ENCODE assay signal across 8 mouse cellular contexts in the genomic region with DNA sequence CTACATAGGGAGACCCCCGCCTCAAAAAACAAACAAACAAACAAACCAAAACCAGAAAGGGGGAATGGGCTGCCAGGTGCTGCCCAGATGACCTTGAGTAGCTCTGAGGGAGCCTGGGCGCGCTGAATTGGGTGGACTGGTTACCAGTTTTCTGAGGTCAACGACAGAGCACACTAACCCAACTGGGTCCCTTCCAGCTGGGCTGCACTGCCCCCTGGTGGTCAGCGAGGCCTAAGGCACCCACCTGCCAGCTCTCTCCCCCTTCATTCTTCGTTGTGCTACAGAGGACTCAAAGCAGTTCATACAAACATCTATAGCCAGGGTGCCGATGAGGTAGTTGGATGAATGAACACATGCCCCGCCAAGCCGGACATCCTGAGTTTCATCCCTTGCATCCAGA. TPM values are rescaled to one million over a fixed set of nuclear protein-coding genes. Genes with fewer than 3 reads are reported as not detected.
A peak's percentile ranks its signal among the peaks of the same experiment; 100 is the strongest.
DNase-seq lines count a peak whose midpoint lies in the region; ATAC-seq and TF ChIP-seq lines count a peak whose summit lies in the region.

No protein-coding gene starts in this region.

- no peaks in the 10 kb centered on the region for H3K36me3 ChIP-seq in kidney, embryonic 14.5 days (ENCODE audit: control insufficient read depth, insufficient read depth, low read length)

- TF ChIP-seq CTCF in gastrocnemius, adult 2 months (IDR thresholded peaks at IDR 0.05) = peak; percentile 90
- TF ChIP-seq CTCF in lung, adult 2 months (IDR thresholded peaks at IDR 0.05; ENCODE audit: insufficient read depth, low read length) = peak; percentile 92

- WGBS in kidney, embryonic 14.5 days = 31% methylated on average over 9 of the region's 9 CpGs
- 18% methylated on average over 9 of the region's 9 CpGs for WGBS in lung, adult 2 months

- no peak overlapping the region for H3K4me2 ChIP-seq in kidney, embryonic 14.5 days (replicated peaks; ENCODE audit: low read depth, low read length)

- no peaks in the 10 kb centered on the region for H3K27me3 ChIP-seq in kidney, embryonic 14.5 days (ENCODE audit: control insufficient read depth, insufficient read depth, low read length)

- no peaks in the 10 kb centered on the region for H3K9me3 ChIP-seq in kidney, embryonic 14.5 days (ENCODE audit: control insufficient read depth, low read length)

- TF ChIP-seq POLR2A in lung, adult 2 months (IDR thresholded peaks at IDR 0.05; ENCODE audit: borderline replicate concordance, extremely low read depth, low read depth, low read length) = no peak

- no peak overlapping the region for H3K9ac ChIP-seq in kidney, embryonic 14.5 days (ENCODE audit: low read depth, low read length)

- no peak overlapping the region for H3K27ac ChIP-seq in gastrocnemius, adult 2 months
- no peak overlapping the region for H3K27ac ChIP-seq in kidney, embryonic 14.5 days (ENCODE audit: low read depth, low read length)

- peak; percentile 43; the same call in 1 of the 2 replicates for ATAC-seq in kidney, embryonic 14.5 days (ENCODE audit: low FRiP score, low TSS enrichment)

- H3K4me1 ChIP-seq in kidney, embryonic 14.5 days (ENCODE audit: control insufficient read depth, insufficient read depth, low read length) = no peaks in the 10 kb centered on the region
- H3K4me1 ChIP-seq in lung, adult 2 months (ENCODE audit: control insufficient read depth, insufficient read depth, low read length) = no peaks in the 10 kb centered on the region

- no peak overlapping the region for H3K4me3 ChIP-seq in gastrocnemius, adult 2 months
- H3K4me3 ChIP-seq in kidney, embryonic 14.5 days (ENCODE audit: low read length) = no peak overlapping the region
- H3K4me3 ChIP-seq in lung, adult 2 months (replicated peaks; ENCODE audit: extremely low read depth, low read depth, low read length) = no peak overlapping the region

- peak; percentile 38 for DNase-seq in right cerebral cortex, adult 18-20 months
- no peak for DNase-seq in right cerebral cortex, postnatal 36 days (ENCODE audit: low spot score in 2 of 2)
- peak; percentile 84 for DNase-seq in c-Kit-positive CD71-positive TER-119-positive erythroid progenitor cells, embryonic 14.5 days (ENCODE audit: low spot score)
- DNase-seq in gastrocnemius, adult 2 months = peak; percentile 82
- peak; percentile 71 for DNase-seq in lung, adult 2 months
- peak; percentile 83 for DNase-seq in retina, embryonic 14.5 days (ENCODE audit: low spot score)
- DNase-seq in thymus, postnatal 36 days = peak; percentile 79 to 85

- intact Hi-C loops in gastrocnemius, adult 2 months (cut with DNase I) = loop anchor here (1.0 to 5.0 kb wide), 2 partner anchors 36 to 133 kb away; partner anchors contain the start of genes Rpl3 and Syngr1

RNA-seq across cellular contexts. Expression of gene Mief1, which starts 8.6 kb away (rescaled TPM):
- 10 to 100 TPM; 20.6 to 24.6 TPM for total RNA-seq in gastrocnemius, adult 2 months (2021)
- 20.4 and 37.0 TPM in 2 replicates for polyA plus RNA-seq in kidney, embryonic 14.5 days (2014; fragmentation: Nextera tagmentation; extraction: Ambion mirVana)
- polyA plus RNA-seq in lung, adult 2 months (2012; rRNA removed) = 10.7 and 14.6 TPM in 2 replicates

RNA-seq across cellular contexts. Expression of gene AC140267.1, which starts 10.4 kb away (rescaled TPM):
- 10 to 100 TPM; 10.3 to 12.7 TPM for total RNA-seq in gastrocnemius, adult 2 months (2021)
- polyA plus RNA-seq in kidney, embryonic 14.5 days (2014; fragmentation: Nextera tagmentation; extraction: Ambion mirVana) = not detected in 2 replicates
- not detected in 2 replicates for polyA plus RNA-seq in lung, adult 2 months (2012; rRNA removed)

RNA-seq across cellular contexts. Expression of gene Atf4, which starts 29.8 kb away (rescaled TPM):
- total RNA-seq in gastrocnemius, adult 2 months (2021) = 100 to 1,000 TPM; 146 to 171 TPM
- polyA plus RNA-seq in kidney, embryonic 14.5 days (2014; fragmentation: Nextera tagmentation; extraction: Ambion mirVana) = 131 and 145 TPM in 2 replicates
- polyA plus RNA-seq in lung, adult 2 months (2012; rRNA removed) = 142 and 154 TPM in 2 replicates

RNA-seq across cellular contexts. Expression of gene Rps19bp1, which starts 38.9 kb away (rescaled TPM):
- total RNA-seq in gastrocnemius, adult 2 months (2021) = 10 to 100 TPM; 11.3 to 16.0 TPM
- polyA plus RNA-seq in kidney, embryonic 14.5 days (2014; fragmentation: Nextera tagmentation; extraction: Ambion mirVana) = 66.3 and 79.1 TPM in 2 replicates
- 14.4 and 15.6 TPM in 2 replicates for polyA plus RNA-seq in lung, adult 2 months (2012; rRNA removed)

RNA-seq across cellular contexts. Expression of gene Mgat3, which starts 51.7 kb away (rescaled TPM):
- under 1 TPM; 0.61 to 0.78 TPM for total RNA-seq in gastrocnemius, adult 2 months (2021)
- polyA plus RNA-seq in kidney, embryonic 14.5 days (2014; fragmentation: Nextera tagmentation; extraction: Ambion mirVana) = 3.6 and 6.1 TPM in 2 replicates
- polyA plus RNA-seq in lung, adult 2 months (2012; rRNA removed) = 21.5 and 23.9 TPM in 2 replicates

Comparison
In these comparisons a context has a peak if more than half of its experiments do, and no peak if none do; other contexts are left out.
1. DNase-seq: peak in right cerebral cortex, adult 18-20 months (single experiment), c-Kit-positive CD71-positive TER-119-positive erythroid progenitor cells, embryonic 14.5 days (single experiment), gastrocnemius, adult 2 months (single experiment), lung, adult 2 months (single experiment), retina, embryonic 14.5 days (single experiment) and thymus, postnatal 36 days (2 of 2); none in right cerebral cortex, postnatal 36 days (0 of 2).